In genomic region chr5:24053245-24054190, GRCm38 (mm10) we compare ENCODE assay signal across 9 mouse cellular contexts. TPM values are rescaled to one million over a fixed set of nuclear protein-coding genes. Genes with fewer than 3 reads are reported as not detected.
DNase-seq lines count a peak whose midpoint lies in the region; ATAC-seq lines count a peak whose summit lies in the region.
"Had no signal": no experiment of that assay in that cellular context is flagged by ENCODE, and none has a peak within 500 bp of the region (broad histone marks: within the 10 kb centered on the region; RNA-seq: fewer than 3 reads in every experiment).

No protein-coding gene starts in this region.

- H3K36me3 ChIP-seq in midbrain, embryonic 14.5 days (ENCODE audit: control insufficient read depth, insufficient read depth, low read length): no peaks in the 10 kb centered on the region
- no peaks in the 10 kb centered on the region for H3K36me3 ChIP-seq in midbrain, embryonic 15.5 days (replicated peaks)

- H3K4me3 ChIP-seq in midbrain, embryonic 14.5 days (replicated peaks; ENCODE audit: low read depth, low read length): no peak overlapping the region
- no peak overlapping the region for H3K4me3 ChIP-seq in midbrain, embryonic 15.5 days
- H3K4me3 ChIP-seq: forebrain, embryonic 13.5 days had no signal

- no peaks in the 10 kb centered on the region for H3K27me3 ChIP-seq in midbrain, embryonic 14.5 days (ENCODE audit: control insufficient read depth, insufficient read depth, low read length)
- H3K27me3 ChIP-seq in midbrain, embryonic 15.5 days (replicated peaks): no peaks in the 10 kb centered on the region
- H3K27me3 ChIP-seq: forebrain, embryonic 13.5 days had no signal

- H3K4me1 ChIP-seq in midbrain, embryonic 14.5 days (ENCODE audit: control insufficient read depth, insufficient read depth, low read length): peaks cover 8% of the 10 kb centered on the region; the same call in 1 of the 2 replicates
- H3K4me1 ChIP-seq in midbrain, embryonic 15.5 days: peaks cover 4% of the 10 kb centered on the region

- intact Hi-C loops in heart, postnatal 14 days (cut with DNase I): no loop called here

- WGBS in midbrain, embryonic 14.5 days: 51% methylated on average over 9 of the region's 9 CpGs
- WGBS in midbrain, embryonic 15.5 days: 44% methylated on average over 9 of the region's 9 CpGs

- DNase-seq in midbrain, embryonic 14.5 days: peak; percentile 70
- DNase-seq in heart, postnatal 14 days: peak; percentile 52 to 70
- peak; percentile 37 for DNase-seq in skeletal muscle tissue, adult 2 months (ENCODE audit: low read depth, low spot score)
- DNase-seq in embryo, embryonic 9.5 days (ENCODE audit: extremely low spot score): no peak
- no peak for DNase-seq in frontal cortex, adult 2 months (ENCODE audit: extremely low spot score in 1 of 2, low spot score in 1 of 2)
- DNase-seq: thymus, postnatal 25 days had no signal

- 0 out of 2 replicates have a peak overlapping the region, but pooled peaks have one; percentile 20 for H3K27ac ChIP-seq in midbrain, embryonic 14.5 days (replicated peaks; ENCODE audit: low read depth, low read length)
- H3K27ac ChIP-seq in midbrain, embryonic 15.5 days: no peak overlapping the region
- H3K27ac ChIP-seq: forebrain, embryonic 13.5 days had no signal

- no peak overlapping the region for H3K9ac ChIP-seq in midbrain, embryonic 14.5 days (replicated peaks; ENCODE audit: low read length)
- no peak overlapping the region for H3K9ac ChIP-seq in midbrain, embryonic 15.5 days
- H3K9ac ChIP-seq: forebrain, embryonic 13.5 days had no signal

- ATAC-seq in midbrain, embryonic 14.5 days (ENCODE audit: low FRiP score, low TSS enrichment): no peak
- no peak for ATAC-seq in midbrain, embryonic 15.5 days (replicated peaks)
- peak; percentile 87 for ATAC-seq in common myeloid progenitor, adult 5-6 weeks (replicated peaks; ENCODE audit: low read depth, poor library complexity, severe bottlenecking)
- ATAC-seq: forebrain, embryonic 13.5 days had no signal

- H3K9me3 ChIP-seq in midbrain, embryonic 14.5 days (ENCODE audit: control insufficient read depth, low read length): no peaks in the 10 kb centered on the region
- H3K9me3 ChIP-seq in midbrain, embryonic 15.5 days: 0 out of 2 replicates have a peak, but pooled peaks cover 6% of the 10 kb centered on the region

- no peak overlapping the region for H3K4me2 ChIP-seq in midbrain, embryonic 14.5 days (ENCODE audit: low read length)
- no peak overlapping the region for H3K4me2 ChIP-seq in midbrain, embryonic 15.5 days
- H3K4me2 ChIP-seq: forebrain, embryonic 13.5 days had no signal

RNA-seq across cellular contexts. Expression of gene Fam126a, which starts 23.0 kb away (rescaled TPM):
- polyA plus RNA-seq in midbrain, embryonic 14.5 days (2014; fragmentation: Nextera tagmentation; extraction: Ambion mirVana): 23.9 and 49.0 TPM in 2 replicates
- polyA plus RNA-seq in midbrain, embryonic 15.5 days (2015; fragmentation: Nextera tagmentation; extraction: Ambion mirVana): 33.0 and 33.3 TPM in 2 replicates
- 32.6 and 37.9 TPM in 2 replicates for total RNA-seq in common myeloid progenitor, adult 5-6 weeks (2017)
- 10 to 100 TPM; 46.8 to 59.4 TPM for total RNA-seq in heart, postnatal 14 days (2021)
- polyA plus RNA-seq in frontal cortex, adult 2 months (2012; rRNA removed): 20.8 and 21.9 TPM in 2 replicates

RNA-seq across cellular contexts. Expression of gene Klhl7, which starts 46.9 kb away (rescaled TPM):
- polyA plus RNA-seq in midbrain, embryonic 14.5 days (2014; fragmentation: Nextera tagmentation; extraction: Ambion mirVana): 177 and 194 TPM in 2 replicates
- 143 and 159 TPM in 2 replicates for polyA plus RNA-seq in midbrain, embryonic 15.5 days (2015; fragmentation: Nextera tagmentation; extraction: Ambion mirVana)
- total RNA-seq in common myeloid progenitor, adult 5-6 weeks (2017): 21.9 and 29.0 TPM in 2 replicates
- 10 to 100 TPM; 47.6 to 54.5 TPM for total RNA-seq in heart, postnatal 14 days (2021)
- 68.8 and 86.9 TPM in 2 replicates for polyA plus RNA-seq in frontal cortex, adult 2 months (2012; rRNA removed)

Comparison
In these comparisons a context has a peak if more than half of its experiments do, and no peak if none do; other contexts are left out.
1. DNase-seq: peak in midbrain, embryonic 14.5 days (single experiment), heart, postnatal 14 days (2 of 2) and skeletal muscle tissue, adult 2 months (single experiment); none in embryo, embryonic 9.5 days (single experiment) and frontal cortex, adult 2 months (0 of 2).